Comparison of ENCODE assay signal across 25 mouse cellular contexts in genomic region chr17:83887241-83887640, GRCm38 (mm10).
"Had no signal": no experiment of that assay in that cellular context is flagged by ENCODE, and none has a peak within 500 bp of the region (broad histone marks: within the 10 kb centered on the region; RNA-seq: fewer than 3 reads in every experiment).

No protein-coding gene starts in this region.

- H3K4me2 ChIP-seq: heart, embryonic 11.5 days; heart, embryonic 13.5 days; heart, embryonic 15.5 days; hindbrain, embryonic 13.5 days; hindbrain, embryonic 15.5 days; kidney, embryonic 15.5 days; limb, embryonic 12.5 days; liver, embryonic 12.5 days had no signal

- H3K27me3 ChIP-seq: heart, embryonic 13.5 days; heart, embryonic 15.5 days; hindbrain, embryonic 13.5 days; hindbrain, embryonic 15.5 days; kidney, embryonic 15.5 days; limb, embryonic 12.5 days; liver, embryonic 12.5 days had no signal

- ATAC-seq: hindbrain, postnatal 0 days; intestine, embryonic 16.5 days; liver, embryonic 12.5 days had no signal

- H3K36me3 ChIP-seq: heart, embryonic 13.5 days; heart, embryonic 15.5 days; hindbrain, embryonic 13.5 days; hindbrain, embryonic 15.5 days; kidney, embryonic 15.5 days; limb, embryonic 12.5 days; liver, embryonic 12.5 days had no signal

- H3K9ac ChIP-seq: heart, embryonic 13.5 days; heart, embryonic 15.5 days; hindbrain, embryonic 13.5 days; hindbrain, embryonic 15.5 days; kidney, embryonic 15.5 days; limb, embryonic 12.5 days; liver, embryonic 12.5 days; liver, embryonic 14.5 days had no signal

- DNase-seq: gastrocnemius, postnatal 14 days; gastrocnemius, postnatal 36 days; heart, adult 11 months; heart, adult 2 months; heart, postnatal 14 days; heart, postnatal 36 days; kidney, adult 11 months; kidney, adult 2 months; kidney, adult 9 months; kidney, postnatal 14 days; kidney, postnatal 36 days; layer of hippocampus, postnatal 36 days; left cerebral cortex, postnatal 4 days had no signal

- H3K4me3 ChIP-seq: heart, adult 2 months; heart, embryonic 13.5 days; heart, embryonic 15.5 days; hindbrain, embryonic 13.5 days; hindbrain, embryonic 15.5 days; kidney, embryonic 15.5 days; limb, embryonic 12.5 days; liver, embryonic 12.5 days had no signal

- H3K27ac ChIP-seq: heart, adult 2 months; heart, embryonic 13.5 days; heart, embryonic 15.5 days; hindbrain, embryonic 13.5 days; hindbrain, embryonic 15.5 days; hindbrain, postnatal 0 days; kidney, embryonic 15.5 days; kidney, postnatal 0 days; limb, embryonic 12.5 days; liver, embryonic 12.5 days; liver, embryonic 14.5 days had no signal

- H3K9me3 ChIP-seq: heart, embryonic 13.5 days; heart, embryonic 15.5 days; hindbrain, embryonic 13.5 days; hindbrain, embryonic 15.5 days; kidney, embryonic 15.5 days; limb, embryonic 12.5 days; liver, embryonic 12.5 days had no signal
